9 mouse cellular contexts compared by ENCODE assay signal in genomic region chr4:152360855-152361254, GRCm38 (mm10). TPM values are rescaled to one million over a fixed set of nuclear protein-coding genes. Genes with fewer than 3 reads are reported as not detected.
A peak's percentile ranks its signal among the peaks of the same experiment; 100 is the strongest.
DNase-seq lines count a peak whose midpoint lies in the region; ATAC-seq and TF ChIP-seq lines count a peak whose summit lies in the region.
"Had no signal": no experiment of that assay in that cellular context is flagged by ENCODE, and none has a peak within 500 bp of the region (broad histone marks: within the 10 kb centered on the region; RNA-seq: fewer than 3 reads in every experiment).

No protein-coding gene starts in this region.

- no peak for ATAC-seq in heart, embryonic 15.5 days (replicated peaks; ENCODE audit: insufficient number of reproducible peaks, insufficient read depth, low FRiP score, low read depth)
- peak; percentile 69 for ATAC-seq in kidney, postnatal 0 days (replicated peaks; ENCODE audit: low FRiP score, low read depth)
- ATAC-seq in megakaryocyte-erythroid progenitor cell, adult 5-6 weeks (replicated peaks; ENCODE audit: low FRiP score, low TSS enrichment, poor library complexity, severe bottlenecking): peak; percentile 80
- ATAC-seq: Patski had no signal

- no peak overlapping the region for H3K9ac ChIP-seq in heart, embryonic 15.5 days
- H3K9ac ChIP-seq in kidney, postnatal 0 days (ENCODE audit: low read depth, low read length): no peak overlapping the region

- H3K27ac ChIP-seq in heart, embryonic 15.5 days: no peak overlapping the region
- no peak overlapping the region for H3K27ac ChIP-seq in kidney, postnatal 0 days
- H3K27ac ChIP-seq in gastrocnemius, adult 2 months: no peak overlapping the region

- intact Hi-C loops in heart, postnatal 14 days (cut with DNase I): no loop called here
- intact Hi-C loops in gastrocnemius, adult 2 months (cut with DNase I): no loop called here

- peaks cover 43% of the 10 kb centered on the region for H3K27me3 ChIP-seq in heart, embryonic 15.5 days
- H3K27me3 ChIP-seq in kidney, postnatal 0 days (ENCODE audit: insufficient read depth, low read length): no peaks in the 10 kb centered on the region
- H3K27me3 ChIP-seq: Patski had no signal

- H3K4me3 ChIP-seq in heart, embryonic 15.5 days: peak overlapping the region; percentile 13; the same call in 1 of the 2 replicates
- H3K4me3 ChIP-seq in kidney, postnatal 0 days (replicated peaks; ENCODE audit: low read depth, low read length): no peak overlapping the region
- H3K4me3 ChIP-seq in gastrocnemius, adult 2 months: no peak overlapping the region

- H3K4me2 ChIP-seq in heart, embryonic 15.5 days: peak overlapping the region; percentile 41
- peak overlapping the region; percentile 23 for H3K4me2 ChIP-seq in kidney, postnatal 0 days (ENCODE audit: low read length)

- 1% methylated on average over 24 of the region's 24 CpGs for WGBS in heart, embryonic 15.5 days
- WGBS in kidney, postnatal 0 days: 1% methylated on average over 24 of the region's 24 CpGs

- H3K9me3 ChIP-seq in heart, embryonic 15.5 days (replicated peaks): no peaks in the 10 kb centered on the region
- no peaks in the 10 kb centered on the region for H3K9me3 ChIP-seq in kidney, postnatal 0 days (replicated peaks; ENCODE audit: low read length)

- TF ChIP-seq CTCF in kidney, postnatal 0 days (IDR thresholded peaks at IDR 0.05; ENCODE audit: low read depth): no peak
- TF ChIP-seq CTCF in gastrocnemius, adult 2 months (IDR thresholded peaks at IDR 0.05): no peak

- H3K4me1 ChIP-seq in heart, embryonic 15.5 days (replicated peaks): 0 out of 2 replicates have a peak, but pooled peaks cover 6% of the 10 kb centered on the region
- peaks cover 6% of the 10 kb centered on the region; the same call in 1 of the 2 replicates for H3K4me1 ChIP-seq in kidney, postnatal 0 days (replicated peaks; ENCODE audit: insufficient read depth, low read length)

- no peaks in the 10 kb centered on the region for H3K36me3 ChIP-seq in heart, embryonic 15.5 days
- no peaks in the 10 kb centered on the region for H3K36me3 ChIP-seq in kidney, postnatal 0 days (ENCODE audit: insufficient read depth, low read length)

- DNase-seq in heart, postnatal 14 days: no peak
- DNase-seq in embryo, embryonic 9.5 days (ENCODE audit: extremely low spot score): peak; percentile 88
- DNase-seq in kidney, postnatal 0 days (ENCODE audit: low spot score): peak; percentile 77
- DNase-seq in thymus, postnatal 25 days: peak; percentile 19
- DNase-seq in gastrocnemius, adult 2 months: no peak
- no peak for DNase-seq in gastrocnemius, adult 8-10 months (ENCODE audit: low spot score in 2 of 2)

RNA-seq across cellular contexts. Expression of gene Chd5, which starts 22.4 kb away (rescaled TPM):
- polyA plus RNA-seq in heart, embryonic 15.5 days (2015; fragmentation: Nextera tagmentation; extraction: Ambion mirVana): 0.06 and 0.22 TPM in 2 replicates
- total RNA-seq in heart, postnatal 14 days (2021): under 1 TPM; 0.10 to 0.60 TPM
- 0.04 and 0.09 TPM in 2 replicates for polyA plus RNA-seq in kidney, postnatal 0 days (2015; fragmentation: Nextera tagmentation; extraction: Ambion mirVana)
- 0.10 TPM in 1 of 2 replicates, not detected in the other for total RNA-seq in megakaryocyte-erythroid progenitor cell, adult 5-6 weeks (2014; fragmentation: Nextera tagmentation)
- total RNA-seq in megakaryocyte-erythroid progenitor cell, adult 5-6 weeks (2017): 0.04 TPM in 1 of 2 replicates, not detected in the other
- under 1 TPM; 0.08 to 0.20 TPM for total RNA-seq in gastrocnemius, adult 2 months (2021)
- under 1 TPM; 0.05 to 0.54 (median 0.12) TPM for total RNA-seq in gastrocnemius, adult 8-10 months (2022)

RNA-seq across cellular contexts. Expression of gene Rpl22, which starts 35.3 kb away (rescaled TPM):
- polyA plus RNA-seq in heart, embryonic 15.5 days (2015; fragmentation: Nextera tagmentation; extraction: Ambion mirVana): 180 and 243 TPM in 2 replicates
- total RNA-seq in heart, postnatal 14 days (2021): 100 to 1,000 TPM; 223 to 252 TPM
- 463 and 527 TPM in 2 replicates for polyA plus RNA-seq in kidney, postnatal 0 days (2015; fragmentation: Nextera tagmentation; extraction: Ambion mirVana)
- 2,168 and 2,467 TPM in 2 replicates for total RNA-seq in megakaryocyte-erythroid progenitor cell, adult 5-6 weeks (2014; fragmentation: Nextera tagmentation)
- 3,890 and 4,556 TPM in 2 replicates for total RNA-seq in megakaryocyte-erythroid progenitor cell, adult 5-6 weeks (2017)
- total RNA-seq in gastrocnemius, adult 2 months (2021): 100 to 1,000 TPM; 235 to 261 TPM
- total RNA-seq in gastrocnemius, adult 8-10 months (2022): 100 to 1,000 TPM; 195 to 290 (median 232) TPM

RNA-seq across cellular contexts. Expression of gene Rnf207, which starts 42.1 kb away (rescaled TPM):
- polyA plus RNA-seq in heart, embryonic 15.5 days (2015; fragmentation: Nextera tagmentation; extraction: Ambion mirVana): 98.4 and 103 TPM in 2 replicates
- 10 to 100 TPM; 84.5 to 95.8 TPM for total RNA-seq in heart, postnatal 14 days (2021)
- 0.45 and 1.1 TPM in 2 replicates for polyA plus RNA-seq in kidney, postnatal 0 days (2015; fragmentation: Nextera tagmentation; extraction: Ambion mirVana)
- not detected in 2 replicates for total RNA-seq in megakaryocyte-erythroid progenitor cell, adult 5-6 weeks (2014; fragmentation: Nextera tagmentation)
- total RNA-seq in megakaryocyte-erythroid progenitor cell, adult 5-6 weeks (2017): 0.38 TPM in 1 of 2 replicates, not detected in the other
- not detected for total RNA-seq in gastrocnemius, adult 2 months (2021)
- total RNA-seq in gastrocnemius, adult 8-10 months (2022): not detected

Comparison
In these comparisons a context has a peak if more than half of its experiments do, and no peak if none do; other contexts are left out.
1. DNase-seq: peak in embryo, embryonic 9.5 days (single experiment), kidney, postnatal 0 days (single experiment) and thymus, postnatal 25 days (single experiment); none in heart, postnatal 14 days (0 of 2), gastrocnemius, adult 2 months (single experiment) and gastrocnemius, adult 8-10 months (0 of 2).
2. RNA of gene Rpl22, which starts 35.3 kb away (total RNA-seq): 2,168 to 4,556 TPM in megakaryocyte-erythroid progenitor cell, adult 5-6 weeks; 235 to 261 TPM in gastrocnemius, adult 2 months, 223 to 252 TPM in heart, postnatal 14 days and 195 to 290 TPM in gastrocnemius, adult 8-10 months; every median in the first group is over 4 times any median in the second.
3. RNA of gene Rnf207, which starts 42.1 kb away (total RNA-seq): 84.5 to 95.8 TPM in heart, postnatal 14 days; not detected in gastrocnemius, adult 2 months, not detected in gastrocnemius, adult 8-10 months and 0.38 TPM in megakaryocyte-erythroid progenitor cell, adult 5-6 weeks; every median in the first group is over 10 times any median in the second.